Mouse (Mus musculus) mesoderm, embryonic 11.5 days (tissue): ENCODE data around the gene Mgll.

Experiments
- DNase-seq: peaks from one replicate; pipeline ENCODE4 v3.0.0-alpha.2; 2012; ENCODE audit warnings: low read depth, low spot score

Gene Mgll

DNA sequence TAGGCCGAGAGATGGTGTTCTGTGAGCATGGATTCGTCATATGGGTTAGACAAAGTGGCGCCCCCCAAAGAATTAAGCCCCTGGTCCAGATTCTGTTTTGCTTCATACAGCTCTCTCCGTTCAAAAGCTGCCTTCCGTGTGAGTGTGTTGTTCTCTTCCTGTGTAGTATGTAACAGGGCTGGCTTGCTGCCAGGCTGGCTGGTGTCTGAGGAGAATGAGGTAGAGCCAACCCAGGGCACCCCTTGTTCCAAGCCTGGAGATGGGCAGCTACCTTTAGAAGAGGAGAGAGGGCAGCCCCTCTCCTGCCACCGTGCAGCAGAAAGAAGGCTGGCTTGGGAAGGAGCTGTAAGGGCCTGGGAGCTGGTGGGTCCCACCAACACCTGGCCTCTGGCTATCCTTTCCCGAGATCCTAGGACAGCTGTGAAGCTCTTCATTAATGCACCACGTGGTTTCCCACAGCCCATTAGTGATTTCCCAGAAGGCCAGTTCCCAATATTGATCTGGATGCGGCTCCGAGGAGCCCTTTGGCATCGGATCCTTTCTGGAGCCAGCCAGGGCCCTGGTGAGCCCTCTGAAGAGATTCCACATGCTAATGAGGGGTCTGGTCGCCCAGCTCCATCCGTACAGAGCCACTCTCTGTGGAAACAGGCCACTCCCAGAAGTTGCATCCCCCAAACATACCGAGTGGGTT lies 19.5 kb downstream of the Mgll start:
- peak; percentile 34 for DNase-seq

DNA sequence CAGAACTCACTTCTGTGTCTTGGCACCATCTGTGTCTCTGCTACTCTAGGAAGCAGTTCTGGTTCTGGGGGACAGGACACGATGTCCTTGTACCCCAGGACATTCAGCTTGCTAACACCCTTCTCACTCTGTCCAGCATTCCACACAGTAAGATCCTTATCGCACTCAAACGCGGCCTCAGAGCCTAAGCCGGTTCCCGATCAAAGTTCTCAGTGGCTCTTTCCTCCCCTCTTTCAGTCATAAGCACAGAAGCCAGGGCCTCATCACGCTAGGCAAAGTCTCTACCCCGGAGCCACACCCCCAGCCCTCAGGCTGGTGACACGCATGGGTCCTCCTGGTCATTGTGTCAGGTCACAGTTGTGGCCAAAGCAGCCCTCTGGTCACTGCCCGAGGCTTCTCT lies 20.8 kb downstream of the Mgll start:
- DNase-seq = no peak

DNA sequence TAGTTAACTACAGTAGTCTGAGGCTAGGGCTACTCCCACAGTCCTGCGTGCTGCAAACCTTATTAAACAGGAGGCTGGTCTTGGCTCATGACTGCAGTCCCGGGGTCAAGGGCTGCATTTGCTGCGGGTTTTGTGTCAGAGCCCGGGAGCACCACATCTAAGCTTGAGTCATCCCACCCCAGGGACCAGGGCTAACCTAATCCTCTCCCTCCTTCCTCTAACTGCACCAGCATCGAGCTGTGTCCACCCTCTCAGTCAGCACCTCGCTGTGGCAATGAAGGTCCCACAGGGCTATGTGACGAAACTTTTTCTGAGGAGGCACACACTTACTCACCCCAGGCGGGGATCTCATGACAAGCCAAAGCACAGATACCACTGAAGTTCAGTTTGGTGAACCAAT lies 22.1 kb downstream of the Mgll start:
- no peak for DNase-seq

DNA sequence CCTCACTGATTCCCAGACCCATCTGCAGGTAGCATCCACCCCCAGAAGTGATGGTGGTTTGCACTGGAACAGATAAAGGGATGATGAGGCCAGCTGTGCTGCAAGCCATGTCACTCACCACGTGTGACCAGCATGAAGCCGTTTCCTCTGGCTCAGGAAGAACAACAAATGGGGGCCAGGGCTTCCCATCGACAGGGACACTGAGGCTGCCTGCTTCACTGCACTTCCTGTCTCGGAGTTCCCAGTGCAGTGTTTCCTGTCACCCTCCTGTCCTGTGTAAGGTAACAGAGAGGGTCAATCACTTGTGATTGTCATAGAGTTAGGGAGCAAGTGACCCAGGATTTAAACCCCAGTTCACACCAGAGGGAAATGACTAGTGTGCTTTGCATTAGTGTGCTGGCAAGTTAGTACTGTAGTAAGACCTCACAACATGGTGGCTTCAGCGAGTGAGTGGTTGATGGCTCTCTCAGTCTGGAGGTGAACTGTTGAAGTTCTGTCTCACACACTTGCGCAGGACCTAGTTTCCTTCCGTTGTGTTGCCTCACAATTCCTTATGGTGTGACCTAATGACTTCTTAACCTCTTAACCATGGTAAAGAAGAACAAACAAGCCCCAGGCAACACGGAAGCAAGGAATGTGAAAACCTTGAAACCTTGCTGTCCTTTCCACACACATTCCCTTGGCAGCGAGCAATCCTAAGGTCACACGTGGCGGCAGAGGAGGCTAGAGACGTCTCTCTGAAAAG lies 23.3 kb downstream of the Mgll start:
- no peak for DNase-seq

DNA sequence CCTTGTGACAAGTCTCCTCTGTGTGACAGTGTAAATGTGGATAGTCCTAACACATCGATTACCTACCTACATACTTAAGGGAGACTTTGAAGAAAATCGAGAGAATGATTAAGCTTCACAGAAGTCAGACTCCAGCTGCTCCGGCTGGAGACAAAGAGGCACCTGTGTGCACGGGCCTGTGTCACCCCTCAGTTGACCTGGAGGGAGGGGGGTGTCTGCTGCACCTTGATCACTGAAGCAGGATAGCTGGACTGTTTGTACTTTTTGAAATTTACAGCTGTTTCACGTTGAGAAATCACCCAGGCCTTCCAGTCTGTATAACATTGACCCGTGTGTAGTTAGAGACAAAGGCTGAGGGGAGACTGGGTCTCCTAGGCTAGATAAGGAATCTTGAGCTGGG lies 26.7 kb downstream of the Mgll start:
- DNase-seq = no peak

DNA sequence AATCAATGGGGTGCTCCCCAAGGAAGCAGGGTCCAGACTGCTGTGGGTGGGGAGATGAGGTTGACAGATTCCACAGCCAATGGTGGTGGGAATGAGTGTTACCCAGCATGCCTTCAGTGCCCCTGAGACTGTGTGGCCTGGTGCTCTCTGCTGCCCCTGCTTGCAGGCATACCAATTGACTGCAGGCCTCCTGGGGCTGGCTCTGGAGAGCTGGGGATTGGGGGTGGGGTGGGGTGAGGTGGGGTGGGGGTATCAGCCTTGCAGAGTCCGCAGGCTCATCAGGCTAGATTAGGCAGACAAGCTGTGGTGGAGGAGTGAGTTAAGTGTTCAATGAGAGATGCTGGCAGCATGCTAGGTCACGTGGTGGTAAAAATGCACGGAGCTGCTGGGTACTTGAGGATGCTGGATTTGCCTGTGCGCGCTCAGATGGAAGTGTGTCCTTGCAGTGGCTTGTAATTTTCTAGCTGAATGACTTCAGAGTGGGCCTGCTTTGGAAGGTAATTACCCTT lies 28.6 kb downstream of the Mgll start:
- DNase-seq = no peak

DNA sequence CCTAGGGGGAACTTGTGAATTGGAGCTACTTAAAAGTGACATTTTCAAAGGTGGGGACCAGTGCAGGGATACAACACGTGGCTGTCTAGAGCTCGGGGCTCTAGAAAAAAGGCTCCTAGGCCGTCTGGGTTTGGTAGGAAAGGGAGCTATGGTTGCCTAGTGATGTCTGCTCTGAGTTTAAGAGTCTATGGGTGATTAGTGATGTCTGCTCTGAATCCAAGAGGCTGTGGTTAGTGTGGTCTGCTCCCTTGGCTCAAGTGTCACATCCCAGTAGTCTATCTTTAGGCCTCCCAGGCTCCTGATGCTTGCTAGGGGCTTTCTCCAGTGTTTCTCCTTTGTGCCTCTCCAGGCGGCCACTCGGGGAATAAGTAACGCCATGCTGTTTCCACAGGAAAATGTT lies 29.4 kb downstream of the Mgll start:
- no peak for DNase-seq

DNA sequence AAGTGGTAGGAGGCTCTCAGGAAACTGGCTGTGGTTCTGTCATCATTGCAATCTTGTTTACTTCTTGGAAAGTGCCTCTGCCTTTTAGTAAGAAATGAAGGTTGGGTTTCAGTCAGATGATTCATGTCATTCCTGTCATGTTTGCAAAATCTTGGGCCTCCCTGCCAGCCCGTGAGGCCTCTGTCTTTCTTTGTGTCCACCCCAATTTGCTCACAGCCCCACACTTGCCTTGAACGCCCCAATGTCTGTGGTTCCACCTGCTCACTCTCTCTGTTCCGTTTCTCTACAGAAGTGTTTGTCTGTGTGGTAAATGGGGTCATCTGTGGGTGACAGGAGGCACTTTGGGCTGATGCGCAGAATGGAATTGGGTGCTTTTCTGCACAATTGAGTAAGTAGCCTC lies 32.8 kb downstream of the Mgll start:
- DNase-seq = no peak

DNA sequence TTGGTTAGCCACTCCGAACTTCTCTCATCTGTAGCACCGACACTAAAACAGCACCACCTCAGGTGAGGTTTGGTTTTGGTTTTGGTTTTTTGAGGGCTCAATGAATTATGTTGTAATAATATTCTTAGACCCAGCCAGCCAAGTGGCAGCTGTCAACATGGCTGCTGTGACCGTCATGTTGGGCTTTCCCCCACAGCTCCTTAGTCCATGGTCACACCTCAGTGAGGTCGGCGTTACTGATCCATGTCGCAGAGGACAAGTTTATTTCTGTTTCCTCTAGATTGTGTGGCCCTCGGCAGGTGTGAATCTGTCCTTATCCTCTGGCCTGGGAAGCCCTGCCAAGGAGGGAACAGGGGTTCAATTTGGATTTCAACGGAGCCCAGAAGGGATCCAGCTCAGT lies 33.9 kb downstream of the Mgll start:
- DNase-seq = no peak

DNA sequence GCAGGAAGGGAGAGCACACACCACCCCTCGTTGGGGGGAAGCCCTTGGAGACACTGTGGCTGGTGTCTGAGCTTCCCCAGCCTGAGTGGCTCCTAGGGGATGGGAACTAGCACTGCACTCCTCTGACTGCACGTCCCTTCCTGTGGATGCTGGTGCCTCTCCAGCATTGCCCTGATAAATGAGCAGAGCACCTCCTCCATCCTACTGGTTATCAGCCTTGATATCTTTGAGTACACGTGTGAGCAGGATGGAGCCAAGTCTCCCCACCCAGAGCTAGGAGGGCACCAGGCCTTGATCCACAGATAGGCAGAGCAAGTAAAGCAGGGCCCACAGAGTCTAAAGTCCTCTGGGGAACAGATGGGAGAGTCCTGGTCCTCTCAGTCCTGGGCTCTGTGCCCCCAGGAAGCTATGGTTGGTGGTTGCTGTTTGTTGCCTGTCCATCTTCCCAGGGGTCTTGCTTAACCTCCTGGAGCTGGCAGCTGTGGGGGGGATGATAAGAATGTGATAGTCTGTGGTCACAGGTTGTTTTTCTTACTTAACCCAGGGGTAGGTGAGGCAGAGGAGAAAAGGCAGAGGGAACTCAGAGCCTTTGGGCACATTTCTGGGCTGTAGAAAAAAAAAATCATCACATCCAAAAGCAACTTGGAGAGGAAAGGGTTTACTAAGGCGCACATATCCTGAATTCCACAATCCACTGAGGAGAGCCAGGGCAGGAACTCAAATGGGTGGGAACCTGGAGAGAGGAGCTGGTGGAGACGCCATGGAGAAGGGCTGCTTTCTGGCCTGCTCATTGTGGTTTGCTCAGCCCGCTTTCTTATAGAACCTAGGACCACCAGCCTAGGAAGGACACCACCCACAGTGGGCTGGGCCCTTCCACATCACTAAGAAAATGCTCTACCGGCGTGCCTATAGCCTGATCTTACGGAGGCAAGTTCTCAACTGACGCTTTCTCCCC lies 34.6 kb downstream of the Mgll start:
- no peak for DNase-seq

DNA sequence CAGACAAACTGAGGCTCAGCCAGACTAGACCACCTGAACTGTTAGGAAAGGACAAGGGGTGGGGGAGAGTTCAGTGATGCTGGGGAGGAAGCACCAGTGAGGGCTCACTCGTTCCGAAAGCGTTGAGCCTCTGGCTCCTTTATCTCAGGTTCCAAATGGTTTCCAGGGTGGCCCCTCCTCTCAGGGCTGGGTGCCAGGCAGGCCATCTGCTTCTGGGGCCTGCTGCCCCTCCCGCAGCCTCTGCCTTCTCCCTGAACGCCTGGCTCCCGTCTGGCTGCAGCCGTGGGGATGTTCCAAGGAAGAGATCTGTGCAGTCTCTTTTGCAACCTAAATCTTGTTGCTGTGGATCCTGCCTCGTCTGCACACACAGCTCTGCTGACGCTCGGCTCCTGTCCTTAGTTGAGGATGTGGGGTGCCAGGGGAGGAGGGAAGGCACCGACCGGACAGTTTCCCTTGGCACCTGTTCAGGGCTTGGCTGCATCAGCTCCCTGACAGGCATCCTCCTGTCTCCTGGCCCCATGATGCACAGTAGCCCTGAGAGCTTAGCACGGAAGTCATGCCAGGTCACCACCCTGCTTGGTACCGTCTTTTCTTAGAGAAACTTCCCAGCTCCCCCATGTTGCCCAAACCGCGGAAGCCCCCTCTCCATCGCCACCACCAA lies 35.7 kb downstream of the Mgll start:
- no peak for DNase-seq

DNA sequence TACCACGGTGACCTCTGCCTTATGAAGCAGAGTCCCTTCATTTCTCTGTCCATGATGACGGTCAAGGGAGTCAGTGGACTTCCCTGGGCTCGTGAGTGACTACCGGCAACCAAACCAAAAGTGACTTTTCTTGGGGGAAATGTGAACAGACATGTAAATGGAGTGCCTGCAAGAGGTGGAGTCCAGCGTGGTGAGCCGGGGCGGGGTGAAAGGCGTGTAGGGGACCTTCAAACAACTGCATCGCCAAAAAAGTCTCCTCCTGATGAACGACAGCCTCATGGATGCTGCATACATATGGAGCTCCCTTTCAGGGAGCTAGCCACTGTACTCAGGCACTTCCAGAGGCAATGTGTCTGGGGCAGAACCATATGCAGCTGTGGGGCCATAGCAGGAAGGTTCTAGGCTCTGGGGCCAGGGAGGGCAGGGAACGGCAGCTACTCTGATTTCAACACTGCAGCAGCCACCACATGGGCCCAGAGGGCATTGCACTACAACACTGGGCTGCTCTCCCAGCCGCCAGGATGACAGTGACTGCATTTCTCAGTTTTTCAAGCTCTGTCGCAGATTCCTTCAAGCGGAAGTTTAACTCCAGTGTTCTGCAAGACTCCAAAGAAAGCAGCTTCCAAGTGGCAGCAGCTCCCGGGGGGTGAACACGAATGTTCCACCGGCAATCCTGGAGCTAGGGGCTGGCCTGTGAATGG lies 36.9 kb downstream of the Mgll start:
- no peak for DNase-seq

DNA sequence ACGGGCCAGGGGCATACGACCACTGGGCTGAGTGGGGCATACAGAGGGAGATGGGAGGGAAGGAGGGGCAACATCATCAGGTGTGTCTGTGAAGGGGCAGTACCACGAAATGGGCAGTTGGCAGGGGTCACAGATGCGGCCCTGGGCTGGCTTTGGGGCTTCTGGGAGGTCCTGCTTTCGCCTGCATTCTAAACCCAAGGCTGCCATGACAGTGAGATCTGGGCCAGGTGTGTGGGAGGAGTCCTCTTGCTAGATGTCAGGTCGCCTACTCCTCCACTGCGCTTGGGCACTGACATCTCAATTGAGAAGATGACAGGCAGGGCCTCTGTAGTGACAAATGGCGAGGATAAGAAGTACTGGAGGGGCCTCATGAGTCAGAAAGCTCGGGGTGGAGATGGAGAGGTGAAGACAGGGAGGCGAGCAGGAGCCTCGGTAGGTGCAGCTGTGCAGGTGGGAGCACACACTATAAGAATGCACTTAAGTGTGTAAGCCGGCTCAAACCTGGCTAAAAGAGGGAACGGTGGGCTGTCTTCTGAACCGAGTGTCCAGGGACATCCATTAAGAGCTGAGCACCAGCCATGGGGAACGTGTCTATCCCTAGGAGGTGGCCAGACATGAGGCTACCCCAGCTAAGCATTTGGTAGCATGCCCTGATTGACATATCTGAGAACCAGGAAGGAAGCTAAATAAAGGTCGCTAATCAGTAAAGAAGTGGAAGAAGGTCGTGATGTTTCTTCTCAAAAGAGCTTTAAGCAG lies 37.6 kb downstream of the Mgll start:
- no peak for DNase-seq

DNA sequence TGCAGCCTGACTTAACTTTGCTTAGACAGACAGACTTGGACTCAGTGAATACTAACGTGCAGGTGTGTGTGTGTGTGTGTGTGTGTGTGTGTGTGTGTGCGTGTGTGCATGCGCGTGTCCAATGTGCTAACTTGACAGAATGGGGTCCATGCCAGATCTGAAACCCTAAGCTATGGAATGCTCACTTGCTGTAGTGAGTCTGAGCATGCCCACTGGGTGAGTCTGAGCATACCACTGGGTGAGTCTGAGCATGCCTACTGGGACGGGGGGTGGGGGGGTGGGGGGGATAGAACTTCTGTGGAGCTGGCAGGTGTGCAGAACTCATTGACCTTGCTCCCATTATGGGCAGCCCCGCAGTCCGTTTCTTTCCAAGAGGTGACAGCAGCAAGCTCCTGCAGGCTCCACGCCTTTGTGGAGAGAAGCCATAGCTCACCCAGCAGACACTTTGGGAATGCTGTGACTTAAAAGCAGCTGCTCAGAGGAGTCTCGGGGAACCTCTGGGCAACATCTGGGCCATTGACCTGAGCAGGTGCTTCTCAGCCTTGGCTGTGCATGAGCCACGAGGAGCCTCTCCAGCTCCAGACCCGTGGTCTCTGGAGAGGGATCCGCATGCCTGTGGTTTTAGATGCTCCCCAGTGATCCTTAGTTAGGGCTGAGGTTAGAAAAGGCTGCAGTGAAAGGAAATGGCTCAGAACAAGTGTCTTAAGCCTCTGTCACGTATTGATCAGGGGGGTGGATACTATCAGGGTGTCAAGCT lies 38.4 kb downstream of the Mgll start:
- DNase-seq = no peak

DNA sequence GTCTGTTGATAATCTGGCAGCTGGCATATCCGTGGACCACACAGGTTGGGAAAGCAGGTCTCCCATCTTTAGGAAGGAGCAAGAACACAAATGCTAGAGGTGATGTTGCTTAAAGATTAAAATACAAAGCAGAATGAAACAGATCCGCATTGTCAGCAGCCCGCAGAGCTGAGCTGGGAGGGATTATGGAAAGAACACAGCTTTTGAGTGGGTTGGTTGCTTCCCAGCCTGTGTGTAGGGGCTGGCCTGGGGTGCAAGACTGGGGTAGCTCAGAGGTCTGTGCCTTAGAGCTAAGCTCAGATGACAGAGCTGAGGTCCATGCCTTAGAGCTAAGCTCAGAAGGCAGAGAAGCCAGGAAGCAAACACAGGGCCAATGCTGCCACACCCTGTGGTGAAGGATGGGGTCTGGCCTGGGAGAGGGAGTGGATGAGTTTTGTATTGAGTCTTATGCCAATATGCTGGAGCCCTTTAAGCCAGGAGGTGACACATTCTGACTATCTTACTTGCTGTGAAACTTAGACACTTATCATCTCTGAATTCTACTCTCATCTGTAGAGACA lies 39.4 kb downstream of the Mgll start:
- no peak for DNase-seq

DNA sequence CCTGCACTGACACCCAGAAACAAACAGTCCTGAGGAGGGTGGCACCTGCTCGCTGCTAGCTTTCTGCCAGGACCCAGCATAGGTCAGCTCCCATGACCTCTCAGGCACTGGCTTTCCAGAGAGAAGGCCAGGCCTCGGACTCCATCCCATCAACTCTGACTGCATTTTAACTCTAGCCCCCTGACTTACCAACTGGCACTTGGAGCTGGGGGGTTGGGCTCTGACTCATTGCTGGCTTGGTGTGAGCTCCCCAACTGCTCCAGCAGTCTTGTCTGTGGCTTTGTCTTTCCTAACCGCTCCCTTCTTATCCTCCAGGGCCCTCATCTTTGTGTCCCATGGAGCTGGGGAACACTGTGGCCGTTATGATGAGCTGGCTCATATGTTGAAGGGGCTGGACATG lies 40.1 kb downstream of the Mgll start:
- DNase-seq = no peak

DNA sequence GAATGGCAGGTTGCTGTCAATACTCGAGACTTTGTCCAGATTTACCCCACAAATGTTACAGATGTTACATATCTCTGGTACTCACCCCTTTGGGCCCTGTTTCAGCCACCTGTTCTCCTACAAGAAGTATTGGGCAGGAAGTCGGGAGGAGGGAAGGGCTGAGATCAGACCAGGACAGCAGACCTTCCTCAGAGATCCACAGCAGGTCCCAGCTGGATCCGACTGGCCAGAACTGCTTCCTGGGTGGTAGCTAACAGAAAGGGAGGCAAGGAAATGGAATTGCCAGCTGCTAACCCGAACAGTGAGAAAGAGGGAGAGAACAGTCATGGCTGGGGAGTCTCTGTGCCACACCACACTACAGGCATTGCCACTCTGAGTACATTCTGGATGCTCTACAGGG lies 43.5 kb downstream of the Mgll start:
- DNase-seq = no peak

DNA sequence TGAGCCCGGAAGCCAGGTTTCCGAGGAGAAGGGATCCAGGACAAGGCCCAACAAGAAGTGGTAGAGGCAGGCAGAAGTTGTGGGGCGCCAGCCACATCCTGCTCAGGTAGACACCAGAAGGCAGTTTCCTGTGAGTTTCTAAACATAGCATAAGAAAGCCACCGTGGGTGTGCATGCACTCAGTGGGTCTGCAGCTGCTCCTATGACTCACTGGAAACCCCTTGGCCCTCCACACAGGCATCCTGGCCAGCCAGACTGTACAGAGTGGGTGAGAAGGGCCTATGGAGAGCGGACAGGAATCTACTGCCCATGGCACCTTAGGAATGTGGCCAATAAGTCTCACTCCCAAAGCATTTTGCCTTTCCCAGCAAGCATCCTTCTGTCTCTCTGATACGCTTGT lies 45.5 kb downstream of the Mgll start:
- no peak for DNase-seq

DNA sequence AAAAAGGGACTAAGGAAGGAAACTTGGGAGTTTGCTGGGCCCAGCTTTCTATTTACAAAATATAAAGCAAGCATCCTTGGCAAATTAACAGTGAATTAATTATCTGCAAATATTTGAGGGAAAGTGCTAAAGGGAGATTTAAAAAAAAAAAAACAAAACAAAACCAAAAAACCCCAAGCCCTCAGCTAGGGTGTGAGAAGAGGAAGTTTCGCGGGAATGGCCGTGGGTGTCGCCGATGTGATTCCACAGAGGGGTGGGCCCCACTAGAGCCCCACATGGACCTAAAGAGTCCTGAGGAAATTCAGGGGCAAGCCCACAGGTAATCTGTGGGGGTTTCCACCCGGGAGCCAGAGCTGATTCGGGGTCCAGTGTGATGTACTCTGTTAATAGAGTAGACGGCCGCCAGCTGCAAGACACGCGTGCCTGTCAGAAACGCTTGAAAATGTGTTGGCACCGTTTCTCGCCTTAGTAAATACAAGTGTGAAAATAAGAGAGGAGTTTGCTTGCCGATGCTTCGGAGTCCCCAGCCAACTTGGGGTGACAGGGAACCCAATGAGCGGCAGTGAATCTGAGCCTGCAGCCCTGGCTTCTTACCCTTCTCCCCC lies 46.2 kb downstream of the Mgll start:
- DNase-seq = no peak
